Mouse (Mus musculus): Measurements from ENCODE around the gene Acr. TPM values are rescaled to one million over a fixed set of nuclear protein-coding genes. Genes with fewer than 3 reads are reported as not detected.

Acr gene
- 1 to 10 TPM; 5.8 to 5.9 TPM for total RNA-seq (2021)

- intact Hi-C loops (cut with DNase I): no loop called here
- DNase-seq: no peak
Observed at GRCm38 (mm10) chr15:89568114-89568513, at the start of gene Acr. Acr (plus strand) TSS chr15:89568326.

- DNase-seq: no peak
- intact Hi-C loops (cut with DNase I): no loop called here
Observed at GRCm38 (mm10) chr15:89521951-89522350, 46.2 kb upstream of the Acr start.

GRCm38 (mm10) chr15:89522566-89523282 is 45.4 kb upstream of the Acr start:
- intact Hi-C loops (cut with DNase I): no loop called here

GRCm38 (mm10) chr15:89523283-89523832 is 44.8 kb upstream of the Acr start:
- intact Hi-C loops (cut with DNase I): no loop called here
- no peak for DNase-seq

More at GRCm38 (mm10) chr15:89522566-89523282, 45.4 kb upstream of the Acr start:
- no peak for DNase-seq

- intact Hi-C loops (cut with DNase I): no loop called here
- no peak for DNase-seq
Observed at GRCm38 (mm10) chr15:89524001-89524571, 44.0 kb upstream of the Acr start.

GRCm38 (mm10) chr15:89524611-89525415 is 43.3 kb upstream of the Acr start:
- intact Hi-C loops (cut with DNase I): no loop called here
- DNase-seq: no peak

- intact Hi-C loops (cut with DNase I): no loop called here
- no peak for DNase-seq
Observed at GRCm38 (mm10) chr15:89525464-89525863, 42.7 kb upstream of the Acr start.

GRCm38 (mm10) chr15:89525896-89526295 is 42.2 kb upstream of the Acr start:
- intact Hi-C loops (cut with DNase I): no loop called here

GRCm38 (mm10) chr15:89526776-89527325 is 41.3 kb upstream of the Acr start:
- intact Hi-C loops (cut with DNase I): no loop called here
- no peak for DNase-seq

More at GRCm38 (mm10) chr15:89525896-89526295, 42.2 kb upstream of the Acr start:
- no peak for DNase-seq

GRCm38 (mm10) chr15:89527466-89527865 is 40.7 kb upstream of the Acr start:
- no peak for DNase-seq
- intact Hi-C loops (cut with DNase I): no loop called here

- no peak for DNase-seq
- intact Hi-C loops (cut with DNase I): no loop called here
Observed at GRCm38 (mm10) chr15:89528201-89528850, 39.8 kb upstream of the Acr start.

GRCm38 (mm10) chr15:89528923-89529322 is 39.2 kb upstream of the Acr start:
- intact Hi-C loops (cut with DNase I): no loop called here
- no peak for DNase-seq

- peak; percentile 72 for DNase-seq
Observed at GRCm38 (mm10) chr15:89530336-89530735, 37.8 kb upstream of the Acr start.

GRCm38 (mm10) chr15:89531399-89531798 is 36.7 kb upstream of the Acr start:
- intact Hi-C loops (cut with DNase I): no loop called here
- DNase-seq: no peak

More at GRCm38 (mm10) chr15:89530336-89530735, 37.8 kb upstream of the Acr start:
- intact Hi-C loops (cut with DNase I): no loop called here

GRCm38 (mm10) chr15:89532026-89532923 is 35.9 kb upstream of the Acr start:
- intact Hi-C loops (cut with DNase I): no loop called here
- peak; percentile 83 for DNase-seq

- no peak for DNase-seq
- intact Hi-C loops (cut with DNase I): no loop called here
Observed at GRCm38 (mm10) chr15:89532924-89533842, 34.9 kb upstream of the Acr start.

- intact Hi-C loops (cut with DNase I): no loop called here
- no peak for DNase-seq
Observed at GRCm38 (mm10) chr15:89533843-89534207, 34.3 kb upstream of the Acr start.

GRCm38 (mm10) chr15:89544171-89544570 is 24.0 kb upstream of the Acr start:
- no peak for DNase-seq
- intact Hi-C loops (cut with DNase I): no loop called here
